11 mouse cellular contexts compared by ENCODE assay signal in genomic region chr16:37787558-37788194, GRCm38 (mm10). TPM values are rescaled to one million over a fixed set of nuclear protein-coding genes. Genes with fewer than 3 reads are reported as not detected.
DNase-seq lines count a peak whose midpoint lies in the region; ATAC-seq and TF ChIP-seq lines count a peak whose summit lies in the region.
"Had no signal": no experiment of that assay in that cellular context is flagged by ENCODE, and none has a peak within 500 bp of the region (broad histone marks: within the 10 kb centered on the region; RNA-seq: fewer than 3 reads in every experiment).

No protein-coding gene starts in this region.

- ATAC-seq in embryonic facial prominence, embryonic 14.5 days (ENCODE audit: low read depth), result 0 out of 2 replicates have a peak, but pooled peaks have one; percentile 0
- no peak for ATAC-seq in hindbrain, embryonic 15.5 days (ENCODE audit: low FRiP score, low read depth)
- 0 out of 2 replicates have a peak, but pooled peaks have one; percentile 17 for ATAC-seq in neural tube, embryonic 13.5 days (ENCODE audit: low read depth)

- H3K4me1 ChIP-seq in embryonic facial prominence, embryonic 14.5 days (ENCODE audit: control insufficient read depth, insufficient read depth, low read length), result peaks cover 70% of the 10 kb centered on the region
- peaks cover 57% of the 10 kb centered on the region for H3K4me1 ChIP-seq in hindbrain, embryonic 15.5 days (replicated peaks)
- peaks cover 67% of the 10 kb centered on the region for H3K4me1 ChIP-seq in neural tube, embryonic 13.5 days (replicated peaks)

- H3K9me3 ChIP-seq in embryonic facial prominence, embryonic 14.5 days (ENCODE audit: control insufficient read depth, low read length), result no peaks in the 10 kb centered on the region
- H3K9me3 ChIP-seq in hindbrain, embryonic 15.5 days, result no peaks in the 10 kb centered on the region
- no peaks in the 10 kb centered on the region for H3K9me3 ChIP-seq in neural tube, embryonic 13.5 days

- peak overlapping the region; percentile 53 for H3K9ac ChIP-seq in embryonic facial prominence, embryonic 14.5 days (ENCODE audit: low read depth, low read length)
- no peak overlapping the region for H3K9ac ChIP-seq in hindbrain, embryonic 15.5 days
- H3K9ac ChIP-seq in neural tube, embryonic 13.5 days, result peak overlapping the region; percentile 52

- 35% methylated on average over 9 of the region's 9 CpGs for WGBS in embryonic facial prominence, embryonic 14.5 days
- WGBS in hindbrain, embryonic 15.5 days, result 33% methylated on average over 9 of the region's 9 CpGs
- WGBS in neural tube, embryonic 13.5 days, result 35% methylated on average over 9 of the region's 9 CpGs

- no peaks in the 10 kb centered on the region for H3K27me3 ChIP-seq in embryonic facial prominence, embryonic 14.5 days (replicated peaks; ENCODE audit: control insufficient read depth, insufficient read depth, low read length)
- H3K27me3 ChIP-seq in hindbrain, embryonic 15.5 days, result no peaks in the 10 kb centered on the region
- no peaks in the 10 kb centered on the region for H3K27me3 ChIP-seq in neural tube, embryonic 13.5 days
- H3K27me3 ChIP-seq: Patski had no signal

- no peak overlapping the region for H3K4me3 ChIP-seq in layer of hippocampus, adult 2 months
- 0 out of 2 replicates have a peak overlapping the region, but pooled peaks have one; percentile 2 for H3K4me3 ChIP-seq in embryonic facial prominence, embryonic 14.5 days (ENCODE audit: low read depth, low read length)
- no peak overlapping the region for H3K4me3 ChIP-seq in hindbrain, embryonic 15.5 days
- no peak overlapping the region for H3K4me3 ChIP-seq in neural tube, embryonic 13.5 days

- no peak for DNase-seq in layer of hippocampus, adult 2 months (ENCODE audit: low spot score in 2 of 2)
- DNase-seq in layer of hippocampus, postnatal 36 days, result no peak
- DNase-seq in embryonic facial prominence, embryonic 14.5 days (ENCODE audit: low spot score), result peak; percentile 40
- no peak for DNase-seq in spleen, postnatal 36 days (ENCODE audit: low spot score in 2 of 2)
- no peak for DNase-seq in ovary, postnatal 14 days (ENCODE audit: low spot score)
- DNase-seq in T-cell, adult 2 months (ENCODE audit: low spot score), result no peak
- DNase-seq: cerebellum, adult 9-11 months had no signal

- H3K27ac ChIP-seq in layer of hippocampus, adult 2 months, result peak overlapping the region; percentile 19; the same call in 1 of the 2 replicates
- H3K27ac ChIP-seq in embryonic facial prominence, embryonic 14.5 days (replicated peaks; ENCODE audit: low read depth, low read length), result peak overlapping the region; percentile 94
- peak overlapping the region; percentile 80 for H3K27ac ChIP-seq in hindbrain, embryonic 15.5 days (replicated peaks)
- H3K27ac ChIP-seq in neural tube, embryonic 13.5 days (replicated peaks), result peak overlapping the region; percentile 84
- H3K27ac ChIP-seq: macrophage had no signal

- peaks cover 63% of the 10 kb centered on the region for H3K36me3 ChIP-seq in embryonic facial prominence, embryonic 14.5 days (ENCODE audit: control insufficient read depth, insufficient read depth, low read length)
- no peaks in the 10 kb centered on the region for H3K36me3 ChIP-seq in hindbrain, embryonic 15.5 days
- H3K36me3 ChIP-seq in neural tube, embryonic 13.5 days, result 0 out of 2 replicates have a peak, but pooled peaks cover 3% of the 10 kb centered on the region

- peak overlapping the region; percentile 36 for H3K4me2 ChIP-seq in embryonic facial prominence, embryonic 14.5 days (ENCODE audit: low read depth, low read length)
- H3K4me2 ChIP-seq in hindbrain, embryonic 15.5 days, result peak overlapping the region; percentile 37
- H3K4me2 ChIP-seq in neural tube, embryonic 13.5 days, result peak overlapping the region; percentile 41

- no peak for TF ChIP-seq CTCF in layer of hippocampus, adult 2 months (conservative IDR thresholded peaks at IDR 0.05)

RNA-seq across cellular contexts. Expression of gene Fstl1, which starts 11.0 kb away (rescaled TPM):
- total RNA-seq in layer of hippocampus, adult 2 months (2021), result 10 to 100 TPM; 34.5 to 41.8 TPM
- total RNA-seq in layer of hippocampus, postnatal 36 days (2021), result 10 to 100 TPM; 32.5 to 34.3 TPM
- 833 and 870 TPM in 2 replicates for polyA plus RNA-seq in embryonic facial prominence, embryonic 14.5 days (2014; fragmentation: Nextera tagmentation; extraction: Ambion mirVana)
- polyA plus RNA-seq in hindbrain, embryonic 15.5 days (2015; fragmentation: Nextera tagmentation; extraction: Ambion mirVana), result 92.7 and 103 TPM in 2 replicates
- polyA plus RNA-seq in neural tube, embryonic 13.5 days (2015; fragmentation: Nextera tagmentation; extraction: Ambion mirVana), result 156 and 165 TPM in 2 replicates

Comparison
In these comparisons a context has a peak if more than half of its experiments do, and no peak if none do; other contexts are left out.
1. H3K27ac ChIP-seq: peak in every context shown above with its lines; median percentile 94 in embryonic facial prominence, embryonic 14.5 days; 84 in neural tube, embryonic 13.5 days; 80 in hindbrain, embryonic 15.5 days; 19 in layer of hippocampus, adult 2 months.